Mouse (Mus musculus) erythroid progenitor cell, adult 5-6 weeks (primary cell): Measurements from ENCODE around the gene Ybx1. TPM values are rescaled to one million over a fixed set of nuclear protein-coding genes. Genes with fewer than 3 reads are reported as not detected.
A peak's percentile ranks its signal among the peaks of the same experiment; 100 is the strongest.

Experiments used
- ATAC-seq: replicated peaks from 2 replicates; pipeline ENCODE4 v1.8.0; 2016; ENCODE audit warnings: moderate number of reproducible peaks, mild to moderate bottlenecking, moderate TSS enrichment, inconsistent platforms; ENCODE audit not compliant: poor library complexity, low FRiP score, severe bottlenecking
- total RNA-seq, 2 experiments: library from RNA; stranded (forward) in 1 of 2; stranded (reverse) in 1 of 2; fragments of 150-400 nt in 1 of 2; fragments of 186-747, 209-891 nt in 1 of 2; gene quantifications; 2 replicates each; pipeline versions ENCODE4 v1.2.3 to v1.2.4; 2015 to 2017; ENCODE audit warnings: low replicate concordance in 2 of 2

Ybx1 gene
- total RNA-seq, 2 experiments from 2014 or later, result 193 to 250 TPM

GRCm38 (mm10) chr4:119242571-119242970 lies 51.8 kb downstream of the Ybx1 start:
- ATAC-seq, result no peak

DNA sequence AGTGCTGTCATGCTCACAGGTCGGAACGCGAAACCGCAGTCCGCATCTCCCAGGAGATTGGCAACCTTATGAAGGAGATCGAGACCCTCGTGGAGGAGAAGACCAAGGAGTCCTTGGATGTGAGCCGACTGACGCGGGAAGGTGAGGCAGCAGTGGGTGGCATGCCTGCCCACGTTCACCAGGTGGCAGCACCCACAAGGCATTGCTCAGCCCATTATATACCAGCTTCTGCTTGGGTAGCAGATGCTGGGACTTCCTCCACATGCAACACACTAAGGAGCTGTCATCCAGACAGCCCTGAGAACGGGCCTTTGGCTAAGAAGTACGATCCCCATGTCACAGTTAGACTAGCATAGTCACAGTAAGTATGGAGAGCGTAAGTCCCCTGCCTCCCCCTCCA lies 52.7 kb downstream of the Ybx1 start:
- no peak for ATAC-seq

GRCm38 (mm10) chr4:119239181-119239682 lies 55.2 kb downstream of the Ybx1 start:
- peak; percentile 81 for ATAC-seq

DNA sequence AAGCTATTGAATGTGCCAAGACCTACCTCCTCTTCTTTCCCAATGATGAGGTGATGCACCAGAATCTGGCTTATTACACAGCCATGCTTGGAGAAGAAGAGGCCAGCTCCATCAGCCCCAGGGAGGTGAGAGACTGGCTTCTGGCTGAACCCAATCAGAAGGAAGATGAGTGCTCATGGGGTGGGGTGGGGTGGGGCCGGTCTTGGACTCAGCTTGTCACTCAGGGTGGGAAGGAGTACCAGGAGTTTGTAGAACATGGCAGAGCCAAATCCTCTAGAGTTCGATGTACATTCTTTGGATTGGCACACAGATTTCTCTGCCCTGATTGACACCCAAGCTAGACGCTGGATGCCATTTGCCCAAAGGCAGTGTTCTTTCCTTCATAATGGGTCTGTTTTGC lies 55.7 kb downstream of the Ybx1 start:
- peak; percentile 48 for ATAC-seq

- no peak for ATAC-seq
Measured at GRCm38 (mm10) chr4:119234348-119234747, 60.1 kb downstream of the Ybx1 start.

DNA sequence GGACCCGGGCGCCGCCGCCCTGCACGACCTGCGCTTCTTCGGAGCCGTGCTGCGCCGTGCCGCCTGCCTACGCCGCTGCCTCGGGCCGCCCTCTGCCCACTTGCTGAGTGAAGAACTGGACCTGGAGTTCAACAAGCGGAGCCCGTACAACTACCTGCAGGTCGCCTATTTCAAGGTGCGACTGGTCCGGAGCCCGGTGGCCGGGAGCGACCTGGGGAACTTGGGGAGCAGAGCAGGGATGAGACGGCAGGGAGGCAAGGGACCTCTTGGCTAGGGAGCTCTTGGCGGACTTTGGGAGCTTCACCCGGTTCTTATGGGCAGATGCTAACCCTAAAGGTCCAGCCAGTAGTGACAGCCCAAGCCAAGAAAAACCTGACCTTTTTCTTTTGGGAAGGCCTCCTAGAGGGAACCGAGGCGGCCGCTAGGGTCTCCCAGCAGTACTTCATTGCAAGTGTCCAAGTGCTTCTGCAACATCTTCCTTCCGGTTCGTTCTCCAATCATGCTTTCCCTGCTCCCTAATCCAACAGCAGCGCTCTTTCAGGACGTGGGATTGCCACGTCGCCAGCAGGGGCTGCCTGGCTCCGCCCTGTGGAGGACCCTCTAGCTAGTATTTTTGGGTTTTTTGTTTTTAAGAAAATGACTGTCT lies 61.0 kb downstream of the Ybx1 start:
- ATAC-seq, result peak; percentile 36

GRCm38 (mm10) chr4:119232410-119233255 lies 61.8 kb downstream of the Ybx1 start, which contains the start of the genes AU022252 and P3h1:
TSS of gene AU022252 (minus strand) at chr4:119232712.
TSS of gene P3h1 (plus strand) at chr4:119232915.
- peak; percentile 95 for ATAC-seq

Other genes with a start within 250 kb of the Ybx1 start
- gene Slc2a1, start 185.9 kb downstream of the Ybx1 start, total RNA-seq (2015; ENCODE audit: low replicate concordance), result 1.1 and 5.4 TPM in 2 replicates
- gene Slc2a1, start 185.9 kb downstream of the Ybx1 start, total RNA-seq (2017; ENCODE audit: low replicate concordance), result 1.0 TPM in 1 of 2 replicates, not detected in the other
- gene Zfp691, start 120.4 kb downstream of the Ybx1 start, total RNA-seq (2015; ENCODE audit: low replicate concordance), result 2.2 and 4.6 TPM in 2 replicates
- 2.2 and 8.5 TPM in 2 replicates for gene Zfp691, start 120.4 kb downstream of the Ybx1 start, total RNA-seq (2017; ENCODE audit: low replicate concordance)
- 1,144 and 1,272 TPM in 2 replicates for gene Ermap, start 104.6 kb downstream of the Ybx1 start, total RNA-seq (2015; ENCODE audit: low replicate concordance)
- gene Ermap, start 104.6 kb downstream of the Ybx1 start, total RNA-seq (2017; ENCODE audit: low replicate concordance), result 1,113 and 1,126 TPM in 2 replicates
- 110 and 114 TPM in 2 replicates for gene Svbp, start 99.3 kb downstream of the Ybx1 start, total RNA-seq (2015; ENCODE audit: low replicate concordance)
- gene Svbp, start 99.3 kb downstream of the Ybx1 start, total RNA-seq (2017; ENCODE audit: low replicate concordance), result 171 and 238 TPM in 2 replicates
- gene Tmem269, start 76.4 kb downstream of the Ybx1 start, total RNA-seq (2015; ENCODE audit: low replicate concordance), result 2.5 TPM in 1 of 2 replicates, not detected in the other
- not detected in 2 replicates for gene Tmem269, start 76.4 kb downstream of the Ybx1 start, total RNA-seq (2017; ENCODE audit: low replicate concordance)
- gene AU022252, start 61.9 kb downstream of the Ybx1 start, total RNA-seq (2015; ENCODE audit: low replicate concordance), result 1.4 and 2.1 TPM in 2 replicates
- gene AU022252, start 61.9 kb downstream of the Ybx1 start, total RNA-seq (2017; ENCODE audit: low replicate concordance), result 2.5 and 2.6 TPM in 2 replicates
- gene P3h1, start 61.7 kb downstream of the Ybx1 start, total RNA-seq (2015; ENCODE audit: low replicate concordance), result 0.42 TPM in 1 of 2 replicates, not detected in the other
- gene P3h1, start 61.7 kb downstream of the Ybx1 start, total RNA-seq (2017; ENCODE audit: low replicate concordance), result 1.8 and 5.6 TPM in 2 replicates
- gene Cldn19, start 39.2 kb downstream of the Ybx1 start, total RNA-seq (2015; ENCODE audit: low replicate concordance), result not detected in 2 replicates
- not detected in 2 replicates for gene Cldn19, start 39.2 kb downstream of the Ybx1 start, total RNA-seq (2017; ENCODE audit: low replicate concordance)
- 59.5 and 78.9 TPM in 2 replicates for gene Ppih, start 25.9 kb upstream of the Ybx1 start, total RNA-seq (2015; ENCODE audit: low replicate concordance)
- gene Ppih, start 25.9 kb upstream of the Ybx1 start, total RNA-seq (2017; ENCODE audit: low replicate concordance), result 19.3 and 43.4 TPM in 2 replicates
- gene Ccdc30, start 120.9 kb upstream of the Ybx1 start, total RNA-seq (2015; ENCODE audit: low replicate concordance), result not detected in 2 replicates
- not detected in 2 replicates for gene Ccdc30, start 120.9 kb upstream of the Ybx1 start, total RNA-seq (2017; ENCODE audit: low replicate concordance)
- gene Ppcs, start 127.8 kb upstream of the Ybx1 start, total RNA-seq (2015; ENCODE audit: low replicate concordance), result 10.9 and 23.4 TPM in 2 replicates
- gene Ppcs, start 127.8 kb upstream of the Ybx1 start, total RNA-seq (2017; ENCODE audit: low replicate concordance), result 5.3 and 17.2 TPM in 2 replicates
- 3.4 TPM in 1 of 2 replicates, not detected in the other for gene Zmynd12, start 128.2 kb upstream of the Ybx1 start, total RNA-seq (2015; ENCODE audit: low replicate concordance)
- gene Zmynd12, start 128.2 kb upstream of the Ybx1 start, total RNA-seq (2017; ENCODE audit: low replicate concordance), result not detected in 2 replicates
- not detected in 2 replicates for gene Rimkla, start 198.0 kb upstream of the Ybx1 start, total RNA-seq (2015; ENCODE audit: low replicate concordance)
- gene Rimkla, start 198.0 kb upstream of the Ybx1 start, total RNA-seq (2017; ENCODE audit: low replicate concordance), result not detected in 2 replicates
- gene Foxj3, start 242.4 kb upstream of the Ybx1 start, total RNA-seq (2015; ENCODE audit: low replicate concordance), result 13.7 and 17.2 TPM in 2 replicates
- gene Foxj3, start 242.4 kb upstream of the Ybx1 start, total RNA-seq (2017; ENCODE audit: low replicate concordance), result 10.1 and 10.3 TPM in 2 replicates
- not detected in 2 replicates for gene Frg2f1, start 244.9 kb upstream of the Ybx1 start, total RNA-seq (2015; ENCODE audit: low replicate concordance)
- gene Frg2f1, start 244.9 kb upstream of the Ybx1 start, total RNA-seq (2017; ENCODE audit: low replicate concordance), result 1.2 TPM in 1 of 2 replicates, not detected in the other